Mouse (Mus musculus) mouse trophoblast stem cell (cell line): Measurements from ENCODE around the gene Slc9a8.
"Not testable (repeated sequence)": the region's sequence is repeated elsewhere in the genome, so short reads cannot be mapped to it uniquely, and the experiment has no call there.

Experiments
- in situ Hi-C, 2 experiments: fragments of 300-500 bp; cut with MseI, MboI; formaldehyde crosslinking; loops; 2 replicates in 1 of 2; 3 replicates in 1 of 2; pipeline ENCODE4 v1.15.1; 2025

The Slc9a8 gene

DNA sequence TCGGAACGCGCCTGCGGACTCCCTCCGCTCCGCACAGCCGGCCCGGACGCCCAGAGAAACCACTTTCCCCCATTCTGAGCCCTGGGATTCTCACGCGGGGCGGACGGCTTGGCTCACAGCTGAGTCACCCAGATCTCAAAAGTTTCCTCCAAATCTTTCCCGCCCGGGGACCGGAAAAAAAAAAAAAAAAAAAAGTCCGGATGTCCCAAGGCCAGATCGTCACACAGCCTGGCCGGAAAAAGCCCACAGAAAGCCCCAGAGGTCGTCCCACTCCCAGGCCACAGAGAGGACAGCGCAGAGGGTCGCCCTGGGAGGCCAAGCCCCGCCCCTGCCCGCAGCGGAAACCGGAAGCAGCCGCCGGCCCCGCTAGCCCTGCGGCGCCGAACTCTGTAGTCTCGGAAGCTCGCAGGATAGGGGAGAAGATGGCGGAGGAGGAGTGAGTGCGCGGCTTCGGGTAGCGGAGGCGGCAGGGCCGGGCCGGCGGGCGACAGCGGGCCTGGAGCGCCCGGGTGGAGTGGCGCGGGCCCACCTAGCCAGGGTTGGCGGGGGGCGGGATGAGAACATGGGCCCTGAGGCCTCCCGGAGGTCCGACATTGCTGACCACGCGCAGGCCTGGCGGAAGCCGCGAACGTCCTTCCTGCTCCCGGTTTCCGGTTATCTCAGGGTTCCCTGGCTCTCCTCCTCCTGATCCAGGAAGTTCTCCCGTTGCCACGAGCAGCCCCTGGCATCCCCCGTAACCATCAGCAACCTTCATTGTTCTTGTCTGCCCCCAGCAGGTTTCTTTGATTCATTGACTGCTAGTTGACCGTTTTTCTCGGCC is at the start of gene Slc9a8:
Gene Slc9a8, plus strand, starts transcription at position 383 of the 820 bp plus-strand sequence.
- in situ Hi-C loops: no loop called here

DNA sequence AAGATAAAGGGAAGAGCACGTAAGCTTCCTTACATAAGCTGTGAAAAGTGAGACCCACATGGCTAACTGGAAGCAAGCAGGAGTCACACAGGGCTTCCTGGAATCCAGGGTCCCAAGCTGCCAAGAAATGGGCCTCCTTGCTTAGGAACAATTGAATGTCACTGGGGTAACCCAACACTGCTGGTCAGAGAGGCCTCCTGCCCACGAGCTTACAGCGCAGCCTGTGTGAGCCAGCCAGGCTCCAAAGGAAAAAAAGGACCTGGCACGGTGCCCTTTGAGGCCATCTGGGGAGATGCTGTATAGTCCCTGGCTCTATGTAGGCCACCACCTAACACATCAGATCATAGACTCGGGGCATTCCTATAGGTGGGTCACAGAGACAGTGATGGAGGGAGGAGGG is 48.2 kb upstream of the Slc9a8 start:
- in situ Hi-C loops: no loop called here

DNA sequence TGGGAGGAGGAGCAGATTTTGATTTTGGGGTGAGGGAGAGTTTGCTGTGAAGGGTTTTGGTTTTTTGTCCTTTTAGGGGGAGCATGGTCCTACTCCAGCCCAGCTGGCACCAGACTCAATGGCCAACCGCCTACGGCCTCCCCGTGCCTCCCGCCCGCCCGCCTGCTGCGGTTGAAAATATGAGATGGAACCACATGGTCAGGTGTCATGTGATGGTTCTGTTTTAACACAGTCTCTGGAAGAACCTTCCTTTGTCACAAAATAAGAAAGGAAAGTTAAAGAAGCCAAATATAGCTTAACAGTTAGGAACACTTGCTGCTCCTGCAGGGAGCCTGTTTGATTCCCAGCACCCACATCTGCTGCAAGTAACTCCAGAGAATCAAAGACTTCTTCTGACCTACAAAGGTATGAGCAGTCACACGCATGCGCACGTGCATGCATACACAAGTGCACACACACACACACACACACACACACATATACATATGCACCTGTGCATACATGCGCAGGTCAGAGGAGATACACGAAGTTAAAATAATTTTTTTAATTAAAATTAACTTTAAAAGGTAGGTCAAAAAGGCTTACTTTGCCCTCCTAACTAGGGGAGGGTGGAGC is 47.2 kb upstream of the Slc9a8 start:
- in situ Hi-C loops: no loop called here

DNA sequence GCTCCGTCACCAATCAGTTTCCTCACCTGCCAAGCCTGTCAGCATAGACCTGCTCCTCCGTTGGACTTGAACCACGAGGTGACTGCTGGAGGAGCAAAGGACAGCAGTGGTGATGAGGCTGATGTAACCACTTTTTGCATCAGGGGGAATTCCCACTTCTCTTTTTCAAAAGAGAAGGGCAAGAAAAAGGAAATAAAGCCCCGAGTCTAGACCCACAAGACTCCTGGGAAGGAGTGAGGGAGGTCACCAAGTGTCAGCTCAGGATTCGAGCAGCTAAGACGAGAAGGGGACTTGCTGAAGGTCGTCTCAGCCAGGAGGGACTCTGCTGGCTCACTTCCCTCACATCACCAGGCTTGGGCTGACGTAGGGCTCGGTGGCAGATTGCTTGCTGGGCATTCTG is 46.4 kb upstream of the Slc9a8 start:
- in situ Hi-C loops: no loop called here

DNA sequence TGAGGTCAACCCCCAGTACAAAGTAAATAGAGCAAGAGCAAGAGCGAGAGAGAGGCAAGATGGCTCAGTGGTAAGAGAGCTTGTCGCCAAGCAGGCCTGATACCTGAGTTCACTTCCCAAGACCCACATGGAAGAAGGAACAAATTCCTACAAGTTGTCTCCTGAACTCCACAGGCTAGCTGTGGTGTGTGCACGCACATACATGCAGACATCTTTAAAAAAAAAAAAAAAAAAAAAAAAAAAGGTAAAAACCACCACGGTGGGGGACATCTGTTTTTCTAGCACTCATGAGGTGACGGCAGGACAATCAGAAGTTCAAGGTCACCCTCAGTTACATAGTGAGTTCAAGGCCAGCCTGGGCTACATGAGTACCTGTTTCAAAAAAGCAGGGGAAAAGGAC is 45.8 kb upstream of the Slc9a8 start:
- in situ Hi-C loops: no loop called here

DNA sequence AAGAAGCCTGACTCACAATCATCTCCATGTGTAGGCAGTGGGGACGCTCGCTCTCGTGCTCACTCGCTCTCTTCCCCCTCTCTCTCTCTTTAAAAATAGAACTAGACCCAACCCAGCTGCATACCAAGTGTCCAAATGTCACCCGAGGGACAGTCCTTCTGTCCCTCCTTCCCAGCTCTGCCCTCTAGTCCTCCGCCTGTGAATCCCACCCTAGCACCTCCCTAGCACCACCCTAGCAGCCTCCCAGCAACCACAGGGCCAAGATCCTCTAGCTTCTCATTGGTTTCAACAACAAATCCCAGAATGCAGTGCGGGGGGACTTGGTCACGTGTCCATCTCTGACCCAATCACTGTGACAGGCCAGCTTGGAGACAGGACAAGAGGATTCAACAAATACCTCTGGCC is 45.4 kb upstream of the Slc9a8 start:
- in situ Hi-C loops: no loop called here

DNA sequence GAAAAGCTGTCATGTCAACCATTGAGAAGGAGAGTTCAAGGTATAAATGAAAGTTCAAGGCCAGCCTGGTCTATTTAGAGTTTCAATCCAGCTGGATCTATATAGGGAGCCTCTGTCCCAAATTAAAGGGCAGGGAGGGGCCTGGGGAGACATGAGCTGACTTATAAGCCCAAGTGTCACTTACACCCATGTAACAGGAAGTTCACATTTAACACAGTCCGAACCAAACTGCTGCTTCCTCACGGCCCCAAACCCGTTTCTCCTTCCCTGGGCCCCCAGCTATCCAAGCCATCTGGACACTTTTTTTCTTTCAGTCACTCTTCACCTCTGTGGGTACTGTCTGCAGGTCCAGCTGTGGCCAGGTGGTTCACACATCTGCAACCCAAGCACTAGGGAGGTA is 43.8 kb upstream of the Slc9a8 start:
- in situ Hi-C loops: no loop called here

DNA sequence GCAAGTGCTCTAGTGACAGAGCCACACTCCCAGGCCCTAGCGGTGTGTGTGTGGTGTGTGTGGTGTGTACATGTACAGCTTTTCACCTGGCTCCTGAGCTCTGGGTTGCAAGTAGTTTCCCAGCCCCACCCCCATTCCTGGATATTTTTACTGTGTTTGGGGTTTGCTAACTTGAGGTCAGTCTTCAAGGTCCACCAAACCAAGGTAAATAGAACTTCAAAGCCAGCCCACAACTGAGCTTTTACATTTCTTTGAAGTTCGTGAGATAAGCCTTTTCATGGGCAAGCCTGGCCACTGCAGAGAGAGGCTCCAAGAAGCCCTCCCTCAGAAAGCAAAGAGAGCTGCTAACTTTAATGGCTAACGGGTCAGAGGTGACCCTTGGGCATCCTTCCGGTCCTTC is 42.5 kb upstream of the Slc9a8 start:
- in situ Hi-C loops: no loop called here

DNA sequence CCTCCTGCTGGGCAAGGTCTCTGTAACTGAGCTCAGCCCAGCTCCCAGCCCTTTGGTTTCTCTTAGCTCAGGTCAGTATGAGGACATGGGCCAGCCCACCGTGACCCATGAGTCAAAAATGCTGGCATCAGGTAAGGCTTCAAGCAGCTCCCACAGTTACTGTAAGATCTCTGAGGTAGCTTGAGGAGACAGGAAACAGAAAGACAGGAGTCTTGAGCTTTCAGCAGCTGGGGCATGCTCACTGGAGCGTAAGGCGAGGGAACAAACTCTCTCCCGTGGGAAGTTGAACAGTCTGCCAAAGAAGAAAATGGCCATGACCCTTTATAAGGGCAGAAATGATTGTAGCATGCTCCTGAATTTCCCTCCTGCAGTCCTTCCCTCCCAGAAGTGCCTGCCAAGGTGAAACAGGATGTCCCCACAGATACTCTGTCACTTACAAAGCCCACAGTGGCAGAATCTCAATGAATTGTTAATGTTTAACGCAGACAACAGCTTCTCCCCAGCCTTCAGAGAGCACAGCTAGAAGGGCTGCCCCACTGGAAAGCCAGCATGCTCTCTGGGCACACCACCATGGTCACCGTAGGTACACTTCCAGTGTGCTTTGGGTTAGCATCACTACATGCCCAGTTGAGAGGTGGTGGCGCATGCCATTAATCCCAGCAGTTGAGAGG is 40.8 kb upstream of the Slc9a8 start:
- in situ Hi-C loops: no loop called here

DNA sequence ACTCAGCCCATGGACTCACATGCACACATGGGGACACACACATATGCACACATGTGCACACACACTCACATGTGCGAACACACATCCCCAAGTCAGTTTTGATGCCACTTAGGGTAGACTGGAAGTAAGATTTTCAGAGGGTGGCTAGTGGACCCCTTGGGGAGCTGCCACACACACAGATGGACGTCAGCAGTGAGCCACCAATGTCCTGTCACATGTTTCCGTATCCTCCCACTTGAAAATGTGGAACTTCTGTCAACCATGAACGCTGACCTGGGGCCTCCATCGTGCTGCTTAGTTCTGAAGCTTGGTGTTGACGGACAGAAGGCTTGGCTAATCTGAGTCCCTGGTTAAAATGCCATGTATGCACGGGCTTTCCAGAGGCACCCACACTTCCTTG is 39.9 kb upstream of the Slc9a8 start:
- in situ Hi-C loops: no loop called here

DNA sequence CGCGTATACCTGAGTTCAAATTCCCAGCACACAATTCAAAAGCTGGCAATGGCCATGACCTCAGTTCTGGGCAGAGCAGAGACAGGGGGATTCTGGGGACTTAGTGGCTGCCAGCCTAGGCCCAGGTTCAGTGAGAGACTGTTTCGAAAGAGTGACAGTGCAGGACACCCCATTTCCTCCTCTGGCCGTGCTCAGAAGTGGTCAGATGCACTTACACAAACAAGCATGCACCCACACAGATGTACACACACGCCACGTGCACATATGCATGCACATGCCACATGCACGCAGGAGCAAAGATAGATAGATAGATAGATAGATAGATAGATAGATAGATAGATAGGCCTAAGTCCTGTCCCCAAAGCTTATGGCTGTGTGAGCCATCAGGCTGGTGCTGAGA is 39.1 kb upstream of the Slc9a8 start:
- in situ Hi-C loops: no loop called here

DNA sequence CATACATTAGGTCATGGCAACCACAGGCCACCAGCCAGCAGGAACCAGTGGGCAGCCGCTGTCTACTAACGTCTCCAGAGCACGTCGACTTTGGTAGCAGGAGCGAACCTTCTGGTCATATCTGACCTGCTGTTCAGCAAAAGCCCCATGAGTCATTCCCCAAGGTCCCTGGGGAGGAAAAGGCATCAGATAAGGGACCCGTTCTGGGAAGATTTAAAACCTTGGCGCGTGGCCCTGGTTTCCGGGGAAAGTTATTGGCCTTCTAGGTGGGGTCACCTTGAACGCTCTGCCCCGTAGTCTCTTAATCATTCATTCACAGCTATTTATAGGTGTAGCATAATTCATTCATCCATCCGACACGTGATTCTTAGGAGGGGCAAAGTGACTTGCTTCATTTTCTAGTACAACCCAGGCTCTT is 37.8 kb upstream of the Slc9a8 start:
- in situ Hi-C loops: no loop called here

DNA sequence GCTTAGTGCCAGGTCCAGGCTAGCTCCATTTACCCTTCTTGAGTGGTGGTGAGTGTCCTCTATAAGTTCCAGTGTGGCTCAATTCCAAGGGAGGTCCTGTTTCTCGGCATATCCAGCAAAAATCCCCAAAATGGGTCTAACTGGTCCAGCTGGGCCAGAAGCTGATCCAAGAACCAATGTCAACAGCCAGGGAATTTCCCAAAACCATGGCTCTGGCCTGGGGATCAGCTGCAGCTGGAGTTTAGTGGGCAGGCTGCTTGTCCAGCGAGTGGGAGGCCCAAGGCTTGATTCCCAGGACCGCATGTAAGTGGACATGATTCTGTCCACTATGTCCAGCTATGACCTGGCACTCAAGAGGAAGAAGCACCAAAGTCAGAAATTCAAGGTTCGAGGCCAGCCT is 35.1 kb upstream of the Slc9a8 start:
- in situ Hi-C loops: no loop called here

DNA sequence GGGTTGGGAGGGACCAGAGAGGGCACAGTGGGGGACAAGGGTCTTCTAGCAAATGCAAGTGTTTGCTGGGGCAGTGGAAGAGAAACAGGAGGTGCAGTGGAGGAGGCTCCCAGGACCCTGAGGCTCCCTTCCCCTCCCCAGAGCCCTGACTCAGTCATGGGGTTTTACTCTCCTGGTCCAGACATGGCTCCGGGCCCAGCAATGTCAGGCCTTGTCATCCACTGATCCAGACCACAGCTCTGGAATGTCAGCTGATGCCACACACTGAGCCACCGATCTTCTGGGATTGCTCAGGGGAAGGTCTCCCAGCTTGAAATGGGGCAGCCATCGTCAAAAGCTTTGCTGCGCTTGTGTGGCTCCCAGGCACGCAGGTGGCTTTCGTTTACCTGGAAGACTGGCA is 34.5 kb upstream of the Slc9a8 start:
- in situ Hi-C loops: no loop called here

DNA sequence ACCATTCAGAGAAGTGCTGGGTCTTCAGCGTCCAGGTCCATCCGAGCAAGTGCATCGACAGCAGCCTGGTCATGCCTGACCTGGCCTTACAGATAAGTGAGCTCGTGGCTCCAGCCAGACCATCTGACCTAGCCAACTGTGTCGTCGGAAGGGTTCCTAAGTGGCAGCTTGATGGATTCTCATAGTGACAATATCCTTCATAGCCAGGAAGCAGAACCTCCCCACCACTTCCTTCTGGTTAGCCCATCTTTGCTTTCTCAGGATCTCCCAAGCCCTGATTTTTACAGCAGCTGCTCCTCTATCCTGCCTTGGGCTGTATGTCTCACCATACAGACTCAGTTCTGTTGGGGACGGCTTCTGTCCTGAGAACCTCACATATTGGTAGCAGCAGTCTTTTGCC is 27.1 kb upstream of the Slc9a8 start:
- in situ Hi-C loops: no loop called here

DNA sequence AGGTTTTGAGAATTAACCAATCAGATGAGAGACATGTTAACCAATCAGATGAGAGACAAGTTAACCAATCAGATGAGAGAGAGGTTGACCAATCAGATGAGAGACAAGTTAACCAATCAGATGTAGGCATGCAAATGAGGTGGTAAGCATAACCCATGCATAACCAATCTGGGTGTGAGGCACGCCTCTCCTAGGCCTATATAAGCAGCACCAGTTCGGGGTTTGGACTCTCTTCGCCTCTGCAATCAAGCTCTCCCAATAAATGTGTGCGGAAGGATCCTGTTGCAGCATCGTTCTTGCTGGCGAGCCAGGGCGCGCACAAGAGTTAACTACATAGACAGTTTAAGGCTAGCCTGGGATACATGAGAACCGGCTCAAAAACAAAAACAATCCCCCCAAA is 25.1 kb upstream of the Slc9a8 start:
- in situ Hi-C loops: not testable (repeated sequence)

DNA sequence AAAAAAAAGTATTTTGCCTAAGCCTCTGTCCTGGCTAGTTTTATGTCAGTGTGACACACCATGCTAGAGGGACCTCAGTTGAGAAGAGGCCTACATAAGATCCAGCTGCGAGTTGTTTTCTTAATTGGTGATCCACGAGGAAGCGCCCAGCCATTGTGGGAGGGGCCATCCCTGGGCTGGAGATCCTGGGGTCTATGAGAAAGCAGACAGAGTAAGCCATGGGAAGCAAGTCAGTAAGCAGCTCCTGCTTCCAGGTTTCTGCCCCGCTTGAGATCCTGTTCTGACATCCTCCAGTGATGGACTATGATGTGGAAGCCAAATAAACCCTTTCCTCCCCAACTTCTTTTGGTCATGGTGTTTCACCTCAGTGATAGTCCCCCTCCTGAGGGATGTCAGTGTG is 22.5 kb upstream of the Slc9a8 start:
- in situ Hi-C loops: no loop called here

DNA sequence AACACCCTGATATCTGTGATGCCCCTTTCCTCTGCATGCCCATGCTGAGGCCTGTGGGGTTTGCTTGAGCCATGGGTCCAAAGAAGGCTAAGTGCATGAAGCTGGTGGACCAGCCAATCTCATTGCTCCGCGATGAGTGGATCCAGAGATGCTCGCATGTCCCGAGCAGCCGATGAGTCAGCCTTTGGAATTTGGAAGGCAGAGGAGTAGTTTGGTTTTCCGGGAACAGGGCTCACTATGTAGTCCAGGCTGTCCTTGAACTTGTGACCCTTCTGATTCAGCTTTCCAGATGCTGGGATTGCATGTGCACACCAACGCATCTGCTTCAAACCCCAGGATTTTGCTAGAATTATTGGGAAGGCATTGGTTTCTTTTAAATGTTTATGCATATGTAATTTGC is 21.9 kb upstream of the Slc9a8 start:
- in situ Hi-C loops: no loop called here

DNA sequence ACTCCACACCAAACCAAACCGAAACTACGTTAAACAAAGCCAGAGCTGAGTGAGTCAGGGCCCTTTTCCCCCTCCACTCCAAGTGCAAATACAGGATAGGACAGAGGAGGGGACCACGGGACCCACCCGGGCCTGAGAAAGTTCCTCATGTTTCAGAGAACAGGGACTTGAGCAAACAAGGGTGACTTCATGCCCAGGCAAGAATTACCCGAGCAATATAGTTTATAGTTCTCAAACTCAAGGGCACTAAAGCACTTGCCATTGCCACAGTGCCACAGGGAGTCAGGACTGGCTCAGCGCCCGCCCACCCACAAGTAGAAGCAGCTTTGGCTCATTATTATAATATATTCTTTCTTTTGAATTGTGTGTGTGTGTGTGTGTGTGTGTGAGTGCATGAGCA is 18.4 kb upstream of the Slc9a8 start:
- in situ Hi-C loops: no loop called here

DNA sequence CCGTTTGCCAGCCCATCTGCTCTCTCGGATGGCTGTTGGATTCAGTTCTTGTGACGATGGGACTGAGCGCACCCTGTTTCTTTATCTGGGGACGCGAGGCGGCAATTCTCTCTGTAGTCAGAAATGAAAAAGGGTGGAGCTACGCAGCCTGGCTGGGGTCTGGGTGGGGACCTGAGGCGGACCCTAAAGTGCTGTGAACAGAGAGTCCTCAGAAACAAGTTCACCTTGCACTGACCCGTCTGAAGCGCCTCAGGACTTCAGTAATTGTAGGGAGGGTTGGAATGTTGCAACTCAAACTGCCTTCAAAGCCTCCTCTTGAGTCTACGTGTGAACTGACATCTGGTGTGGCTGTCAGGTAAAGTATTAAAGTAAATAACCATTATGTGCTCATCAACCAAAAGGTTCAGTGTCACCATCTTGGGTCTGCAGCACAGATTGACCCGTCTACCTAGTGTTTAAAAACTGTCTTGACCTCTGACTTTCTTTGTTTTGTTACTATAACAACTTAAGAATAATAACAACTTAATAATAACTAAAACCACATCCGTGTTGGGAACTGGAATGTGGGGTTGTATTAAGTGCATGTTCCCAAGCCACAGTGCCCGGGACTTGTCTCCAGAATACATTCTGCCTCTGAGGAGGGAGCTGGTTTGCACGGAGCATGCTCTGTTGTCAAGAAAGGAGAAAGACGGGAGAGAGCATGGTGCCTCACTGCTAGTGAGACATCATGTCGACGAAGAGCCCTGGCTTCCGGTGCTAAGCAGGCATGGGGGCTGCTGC is 16.2 kb upstream of the Slc9a8 start:
- in situ Hi-C loops: no loop called here

DNA sequence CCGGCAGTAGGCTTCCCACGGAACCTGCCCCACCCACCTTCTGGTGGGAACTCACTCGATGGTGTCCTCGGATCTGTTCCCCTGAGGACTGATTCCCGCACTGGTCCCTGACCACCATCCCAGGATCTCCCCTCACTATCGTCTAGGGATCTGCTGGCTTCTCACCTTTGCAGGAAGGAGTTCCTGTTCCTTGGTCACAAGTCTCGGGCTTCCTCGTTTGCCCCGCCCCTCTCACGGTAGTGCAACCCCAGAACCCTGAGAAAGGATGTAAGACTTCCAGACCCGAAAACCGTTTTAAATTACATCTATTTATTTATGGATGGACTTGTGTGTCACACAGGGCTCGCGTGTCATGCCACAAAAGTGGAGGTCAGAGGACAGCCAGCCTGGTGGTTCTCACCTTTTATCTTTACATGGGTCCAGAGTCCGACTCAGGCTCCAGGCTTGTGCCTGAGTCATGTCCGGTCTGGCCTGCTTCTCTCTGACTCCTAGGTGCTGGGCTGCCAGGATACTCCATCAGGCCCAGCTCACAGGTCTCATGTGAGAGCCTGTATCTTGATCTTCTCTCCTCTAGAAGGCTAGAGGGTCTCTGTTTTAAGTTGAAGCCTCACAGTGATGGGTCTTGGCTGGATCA is 14.1 kb upstream of the Slc9a8 start:
- in situ Hi-C loops: no loop called here

DNA sequence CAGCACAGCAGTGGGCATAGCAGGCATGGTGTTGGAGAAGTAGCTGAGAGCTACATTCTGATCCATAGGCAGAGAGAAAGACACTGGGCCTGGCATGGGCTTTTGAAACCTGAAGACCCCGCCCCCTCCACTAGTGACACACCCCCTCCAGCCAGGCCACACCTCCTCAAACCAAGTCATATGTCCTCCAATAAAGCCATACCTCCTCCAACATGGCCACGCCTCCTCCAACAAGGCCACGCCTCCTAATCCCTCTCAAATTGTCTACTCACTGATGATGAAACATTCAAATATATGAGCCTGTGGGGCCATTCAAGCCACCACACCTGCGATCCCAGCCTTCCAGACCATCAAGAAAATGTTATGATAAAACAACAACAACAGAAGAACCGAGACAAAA is 7.1 kb upstream of the Slc9a8 start:
- in situ Hi-C loops: no loop called here
